Mouse (Mus musculus) A20 (cell line): Measurements from ENCODE around the gene Ldhc.

Experiments
- DNase-seq: peaks from one replicate; pipeline ENCODE4 v3.0.0-alpha.2; 2011; ENCODE audit warnings: low read depth, low spot score

Ldhc gene

DNA sequence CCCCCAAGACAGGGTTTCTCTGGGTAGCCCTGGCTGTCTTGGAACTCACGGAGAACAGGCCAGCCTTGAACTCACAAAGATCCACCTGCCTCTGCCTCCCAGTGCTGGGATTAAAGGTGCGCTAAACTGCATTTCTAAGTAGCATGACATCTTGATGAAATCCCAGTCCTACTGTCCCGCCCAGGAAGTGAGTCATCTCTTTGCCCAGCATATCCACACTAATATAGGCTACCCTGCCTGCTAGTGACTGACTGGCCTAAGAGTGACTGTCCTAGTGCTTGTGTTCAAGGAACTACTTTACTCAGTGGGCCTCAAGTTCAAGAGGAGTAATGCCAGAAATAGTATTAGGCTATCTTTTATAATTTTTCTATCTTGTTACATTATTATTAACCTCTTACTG is 55.4 kb downstream of the Ldhc start:
- DNase-seq, result no peak

DNA sequence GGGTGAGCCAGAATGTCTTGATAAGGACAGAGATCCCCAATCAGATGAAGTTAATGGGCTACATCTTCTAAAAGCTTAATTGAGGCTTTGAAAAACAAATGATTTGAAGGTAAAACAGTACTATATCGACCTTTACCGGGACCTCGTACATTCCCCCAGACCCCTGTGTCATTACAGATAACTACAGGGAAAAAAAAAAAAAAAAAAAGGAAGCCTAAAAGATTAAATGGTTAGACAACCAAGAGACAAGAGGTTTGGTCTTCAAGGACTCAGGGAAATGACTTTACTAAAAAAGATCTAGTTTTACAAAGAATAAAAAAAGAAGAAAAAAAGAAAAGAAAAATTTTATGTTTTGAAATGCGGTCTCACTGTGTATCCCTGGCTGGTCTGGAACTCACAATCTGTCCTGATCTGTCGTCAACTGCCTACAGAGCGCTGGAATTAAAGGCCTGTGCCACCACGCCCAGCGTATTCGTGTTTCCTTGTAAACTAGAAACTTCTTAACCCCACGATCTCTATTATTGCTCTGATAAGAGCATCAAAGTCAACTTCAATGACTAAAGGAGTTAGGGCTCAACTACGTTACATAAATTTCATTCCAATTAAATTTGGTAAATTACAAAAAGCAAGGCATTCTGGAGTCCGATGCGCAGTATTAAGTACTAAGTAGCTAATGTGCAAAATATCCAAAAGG is 57.8 kb downstream of the Ldhc start:
- DNase-seq, result peak; percentile 50

DNA sequence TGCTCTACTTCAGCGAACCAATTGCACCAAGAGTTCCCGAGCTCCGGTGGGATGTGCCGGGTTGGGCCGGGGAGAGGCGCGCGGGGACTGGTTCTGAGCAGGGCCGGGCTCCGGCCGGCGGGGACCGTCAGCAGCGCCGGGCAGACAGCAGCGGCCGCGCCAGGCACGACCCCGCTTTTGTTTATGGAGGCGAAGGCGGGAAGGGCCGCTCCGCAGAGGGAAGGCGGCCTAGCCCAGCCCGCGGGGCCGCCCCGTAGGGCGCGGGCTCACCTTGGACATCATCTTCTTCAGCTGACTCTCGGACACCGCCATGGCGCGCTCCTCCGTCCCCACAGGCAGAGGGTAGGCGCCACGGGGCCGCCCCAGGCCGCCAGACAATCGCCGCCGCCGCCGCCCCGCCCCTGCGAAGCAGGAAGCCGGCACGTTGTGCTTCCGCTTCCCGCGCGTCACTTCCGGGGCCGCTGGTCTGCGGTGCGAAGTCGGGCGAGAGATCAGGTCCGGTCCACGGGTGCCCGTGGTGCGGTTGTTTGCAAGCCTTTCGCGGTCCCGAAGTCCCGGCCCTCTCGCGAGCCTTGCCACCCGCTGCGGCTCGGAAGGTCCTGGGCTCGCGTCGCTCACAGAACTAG is 58.7 kb downstream of the Ldhc start, which contains the start of gene Tsg101:
Gene Tsg101 (minus strand): TSS at position 419 of the 626 bp plus-strand sequence.
- DNase-seq, result peak; percentile 95

DNA sequence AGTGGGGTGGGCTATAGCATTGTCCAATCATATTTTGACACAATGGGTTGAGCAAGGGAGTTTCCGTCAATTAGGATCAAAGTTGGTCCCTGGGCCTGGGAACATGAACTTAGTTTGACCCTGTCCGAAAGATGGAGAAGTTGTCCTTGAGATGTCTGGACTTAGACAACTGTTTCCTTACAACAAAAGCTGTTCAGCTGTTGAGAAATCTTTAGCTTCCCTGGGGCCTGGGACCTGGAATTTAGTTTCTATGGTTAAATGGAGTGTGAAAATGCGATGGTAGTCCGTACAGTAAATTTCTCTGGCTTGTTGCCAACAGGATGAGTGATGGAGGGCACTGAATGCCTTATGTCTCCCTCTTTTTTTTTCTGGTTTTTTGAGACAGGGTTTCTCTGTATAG is 61.1 kb downstream of the Ldhc start:
- no peak for DNase-seq
